Mouse (Mus musculus) stomach, embryonic 15.5 days (tissue): ENCODE data around the gene Med4. TPM values are rescaled to one million over a fixed set of nuclear protein-coding genes. Genes with fewer than 3 reads are reported as not detected.

Source experiments
- ATAC-seq: fragments of 200-750 bp; cut with Nextera tagmentation; 2 replicates; pipeline ENCODE4 v1.8.0; 2017; ENCODE audit warnings: low read depth, moderate number of reproducible peaks, moderate TSS enrichment; ENCODE audit not compliant: insufficient read depth, low FRiP score
- H3K27ac ChIP-seq: fragments of 300-500 bp; sonication (generic); 2 replicates; pipeline ENCODE4 v1.5.1; 2015; ENCODE audit warnings: mild to moderate bottlenecking, inconsistent platforms
- H3K27me3 ChIP-seq: fragments of 300-500 bp; sonication (generic); replicated peaks from 2 replicates; pipeline ENCODE4 v1.6.1; 2015; ENCODE audit warnings: inconsistent platforms
- H3K36me3 ChIP-seq: fragments of 300-500 bp; sonication (generic); 2 replicates; pipeline ENCODE4 v1.6.1; 2015; ENCODE audit warnings: inconsistent platforms
- H3K4me1 ChIP-seq: fragments of 300-500 bp; sonication (generic); 2 replicates; pipeline ENCODE4 v1.6.1; 2015; ENCODE audit warnings: inconsistent platforms
- H3K4me2 ChIP-seq: fragments of 300-500 bp; sonication (generic); 2 replicates; pipeline ENCODE4 v1.6.1; 2015; ENCODE audit warnings: mild to moderate bottlenecking, inconsistent platforms
- H3K4me3 ChIP-seq: fragments of 300-500 bp; sonication (generic); replicated peaks from 2 replicates; pipeline ENCODE4 v1.5.1; 2015; ENCODE audit warnings: inconsistent platforms
- H3K9ac ChIP-seq: fragments of 300-500 bp; sonication (generic); 2 replicates; pipeline ENCODE4 v1.6.1; 2015; ENCODE audit warnings: inconsistent platforms
- H3K9me3 ChIP-seq: fragments of 300-500 bp; sonication (generic); 2 replicates; pipeline ENCODE4 v1.6.1; 2016; ENCODE audit warnings: inconsistent platforms
- WGBS: fragments of 180-500 bp; shearing (Covaris S2); methylation state at CpG from one replicate; pipeline ENCODE4 v1.1.7; 2015; 5-methylcytosine and 5-hydroxymethylcytosine counted together
- polyA plus RNA-seq: library from polyadenylated mRNA; unstranded; fragments of >200 nt; fragmentation: Nextera tagmentation; extraction: Ambion mirVana; gene quantifications from 2 replicates; pipeline ENCODE4 v1.2.1, GENCODE M21; 2015

The Med4 gene
- polyA plus RNA-seq, result 70.9 TPM in 2 replicates

- Histone ChIP-seq H3K9me3 (no peaks in the 10 kb centered on the region), H3K27ac (peak within 1 kb of the TSS; percentile 31; the same call in 1 of the 2 replicates)
- under 1% methylated on average over 37 of the region's 41 CpGs for WGBS
Observed at GRCm38 (mm10) chr14:73509765-73510423, at the start of gene Med4. Gene Med4, plus strand, starts transcription at chr14:73510025.

GRCm38 (mm10) chr14:73460514-73461134 is 49.2 kb upstream of the Med4 start:
- H3K4me2 ChIP-seq, result no peak overlapping the region
- WGBS, result 67% methylated on average over 12 of the region's 12 CpGs

More at GRCm38 (mm10) chr14:73509765-73510423, at the start of gene Med4:
- peak within 1 kb of the TSS; percentile 95 for H3K4me3 ChIP-seq
- no peaks in the 10 kb centered on the region for H3K27me3 ChIP-seq
- H3K4me1 ChIP-seq, result peaks cover 6% of the 10 kb centered on the region; the same call in 1 of the 2 replicates
- H3K4me2 ChIP-seq, result peak within 1 kb of the TSS; percentile 90
- 0 out of 2 replicates have a peak, but pooled peaks cover 2% of the 10 kb centered on the region for H3K36me3 ChIP-seq
- H3K9ac ChIP-seq, result peak within 1 kb of the TSS; percentile 92
- ATAC-seq, result peak; percentile 94

GRCm38 (mm10) chr14:73462211-73462610 is 47.6 kb upstream of the Med4 start:
- WGBS, result 80% methylated on average over 4 of the region's 4 CpGs
- no peaks in the 10 kb centered on the region for H3K9me3 ChIP-seq
- ATAC-seq, result no peak
- no peaks in the 10 kb centered on the region for H3K27me3 ChIP-seq
- no peak overlapping the region for H3K9ac ChIP-seq
- no peak overlapping the region for H3K27ac ChIP-seq
- no peak overlapping the region for H3K4me2 ChIP-seq
- no peaks in the 10 kb centered on the region for H3K36me3 ChIP-seq
- H3K4me1 ChIP-seq, result no peaks in the 10 kb centered on the region
- H3K4me3 ChIP-seq, result no peak overlapping the region

More at GRCm38 (mm10) chr14:73460514-73461134, 49.2 kb upstream of the Med4 start:
- H3K9ac ChIP-seq, result no peak overlapping the region
- no peak overlapping the region for H3K4me3 ChIP-seq
- H3K27me3 ChIP-seq, result no peaks in the 10 kb centered on the region
- H3K4me1 ChIP-seq, result no peaks in the 10 kb centered on the region
- no peak overlapping the region for H3K27ac ChIP-seq
- ATAC-seq, result no peak
- no peaks in the 10 kb centered on the region for H3K36me3 ChIP-seq
- H3K9me3 ChIP-seq, result no peaks in the 10 kb centered on the region

- ATAC-seq, result no peak
- no peak overlapping the region for H3K27ac ChIP-seq
- no peaks in the 10 kb centered on the region for H3K9me3 ChIP-seq
- H3K36me3 ChIP-seq, result no peaks in the 10 kb centered on the region
- 60% methylated on average over 6 of the region's 6 CpGs for WGBS
- no peak overlapping the region for H3K4me2 ChIP-seq
- H3K27me3 ChIP-seq, result no peaks in the 10 kb centered on the region
- no peak overlapping the region for H3K9ac ChIP-seq
- no peaks in the 10 kb centered on the region for H3K4me1 ChIP-seq
- no peak overlapping the region for H3K4me3 ChIP-seq
Observed at GRCm38 (mm10) chr14:73467697-73468096, 42.1 kb upstream of the Med4 start.

GRCm38 (mm10) chr14:73469506-73469905 is 40.3 kb upstream of the Med4 start:
- Histone ChIP-seq H3K27me3 (no peaks in the 10 kb centered on the region), H3K4me2 (no peak overlapping the region), H3K36me3 (no peaks in the 10 kb centered on the region), H3K27ac (no peak overlapping the region), H3K4me3 (no peak overlapping the region), H3K9ac (no peak overlapping the region), H3K4me1 (peaks cover 4% of the 10 kb centered on the region; the same call in 1 of the 2 replicates), H3K9me3 (no peaks in the 10 kb centered on the region)
- ATAC-seq, result no peak
- 76% methylated on average over 7 of the region's 7 CpGs for WGBS

- WGBS, result 58% methylated on average over 8 of the region's 8 CpGs
- no peak overlapping the region for H3K4me3 ChIP-seq
- ATAC-seq, result no peak
- no peaks in the 10 kb centered on the region for H3K36me3 ChIP-seq
- H3K9me3 ChIP-seq, result no peaks in the 10 kb centered on the region
- H3K27me3 ChIP-seq, result no peaks in the 10 kb centered on the region
- no peak overlapping the region for H3K9ac ChIP-seq
- no peak overlapping the region for H3K4me2 ChIP-seq
- H3K4me1 ChIP-seq, result peaks cover 6% of the 10 kb centered on the region; the same call in 1 of the 2 replicates
- no peak overlapping the region for H3K27ac ChIP-seq
Observed at GRCm38 (mm10) chr14:73470593-73470992, 39.2 kb upstream of the Med4 start.

- 60% methylated on average over 7 of the region's 7 CpGs for WGBS
- no peak for ATAC-seq
- H3K4me2 ChIP-seq, result no peak overlapping the region
Observed at GRCm38 (mm10) chr14:73472205-73472604, 37.6 kb upstream of the Med4 start.

GRCm38 (mm10) chr14:73473670-73474460 is 36.0 kb upstream of the Med4 start:
- 23% methylated on average over 3 of the region's 3 CpGs for WGBS
- no peaks in the 10 kb centered on the region for H3K36me3 ChIP-seq
- H3K9ac ChIP-seq, result no peak overlapping the region
- H3K4me2 ChIP-seq, result no peak overlapping the region
- no peak overlapping the region for H3K4me3 ChIP-seq
- H3K9me3 ChIP-seq, result no peaks in the 10 kb centered on the region
- no peak for ATAC-seq
- H3K27me3 ChIP-seq, result no peaks in the 10 kb centered on the region
- peaks cover 6% of the 10 kb centered on the region; the same call in 1 of the 2 replicates for H3K4me1 ChIP-seq
- H3K27ac ChIP-seq, result no peak overlapping the region

More at GRCm38 (mm10) chr14:73472205-73472604, 37.6 kb upstream of the Med4 start:
- Histone ChIP-seq H3K36me3 (no peaks in the 10 kb centered on the region), H3K9ac (no peak overlapping the region), H3K4me1 (peaks cover 6% of the 10 kb centered on the region; the same call in 1 of the 2 replicates), H3K9me3 (no peaks in the 10 kb centered on the region), H3K27me3 (no peaks in the 10 kb centered on the region), H3K27ac (no peak overlapping the region), H3K4me3 (no peak overlapping the region)

GRCm38 (mm10) chr14:73474636-73475093 is 35.2 kb upstream of the Med4 start:
- ATAC-seq, result peak; percentile 56; the same call in 1 of the 2 replicates
- Histone ChIP-seq H3K4me3 (no peak overlapping the region), H3K27ac (0 out of 2 replicates have a peak overlapping the region, but pooled peaks have one; percentile 4), H3K36me3 (no peaks in the 10 kb centered on the region), H3K4me2 (no peak overlapping the region), H3K9ac (no peak overlapping the region), H3K4me1 (peaks cover 6% of the 10 kb centered on the region; the same call in 1 of the 2 replicates), H3K27me3 (no peaks in the 10 kb centered on the region), H3K9me3 (no peaks in the 10 kb centered on the region)
- 21% methylated on average over 7 of the region's 7 CpGs for WGBS

GRCm38 (mm10) chr14:73475506-73475905 is 34.3 kb upstream of the Med4 start:
- Histone ChIP-seq H3K36me3 (no peaks in the 10 kb centered on the region), H3K4me1 (peaks cover 6% of the 10 kb centered on the region; the same call in 1 of the 2 replicates), H3K4me2 (no peak overlapping the region), H3K4me3 (no peak overlapping the region), H3K27me3 (no peaks in the 10 kb centered on the region), H3K27ac (no peak overlapping the region), H3K9ac (no peak overlapping the region), H3K9me3 (no peaks in the 10 kb centered on the region)
- no peak for ATAC-seq
- WGBS, result 70% methylated on average over 7 of the region's 7 CpGs

- no peak overlapping the region for H3K9ac ChIP-seq
- no peak for ATAC-seq
- 77% methylated on average over 8 of the region's 8 CpGs for WGBS
Observed at GRCm38 (mm10) chr14:73476361-73476934, 33.4 kb upstream of the Med4 start.

More at GRCm38 (mm10) chr14:73476361-73476934, 33.4 kb upstream of the Med4 start:
- Histone ChIP-seq H3K36me3 (no peaks in the 10 kb centered on the region), H3K4me2 (no peak overlapping the region), H3K27ac (no peak overlapping the region), H3K27me3 (no peaks in the 10 kb centered on the region), H3K4me1 (peaks cover 6% of the 10 kb centered on the region; the same call in 1 of the 2 replicates), H3K9me3 (no peaks in the 10 kb centered on the region), H3K4me3 (no peak overlapping the region)
